Mouse (Mus musculus): ENCODE results near the gene Ing1.

DNA sequence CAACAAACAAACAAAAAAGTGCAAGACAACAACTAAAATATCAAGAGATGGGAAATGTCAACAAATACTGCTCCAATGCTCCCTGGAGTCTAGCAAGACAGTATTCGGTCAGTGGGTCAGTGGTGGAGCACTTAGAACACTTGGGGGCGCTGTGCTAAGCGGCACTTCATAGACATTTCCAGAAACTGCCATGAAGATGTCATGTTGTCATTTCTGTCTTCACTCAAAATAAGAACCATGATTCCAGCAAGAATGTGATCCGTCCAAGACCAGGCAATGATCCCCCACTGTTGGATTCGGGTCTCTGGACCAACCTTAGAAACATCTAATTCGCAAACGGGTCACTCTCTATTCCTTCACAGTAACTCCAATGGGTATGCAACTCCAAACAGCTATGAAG lies 5.7 kb upstream of the Ing1 start:
- TF ChIP-seq CTCF (IDR thresholded peaks at IDR 0.05; ENCODE audit: low read depth) (peak; percentile 50), EP300 (IDR thresholded peaks at IDR 0.05; ENCODE audit: low read depth) (no peak)
